Mouse (Mus musculus): Measurements from ENCODE around the gene Man1a. TPM values are rescaled to one million over a fixed set of nuclear protein-coding genes. Genes with fewer than 3 reads are reported as not detected.

The Man1a gene
- total RNA-seq, 2 experiments from 2014 or later = 63.2 to 67.2 TPM

DNA sequence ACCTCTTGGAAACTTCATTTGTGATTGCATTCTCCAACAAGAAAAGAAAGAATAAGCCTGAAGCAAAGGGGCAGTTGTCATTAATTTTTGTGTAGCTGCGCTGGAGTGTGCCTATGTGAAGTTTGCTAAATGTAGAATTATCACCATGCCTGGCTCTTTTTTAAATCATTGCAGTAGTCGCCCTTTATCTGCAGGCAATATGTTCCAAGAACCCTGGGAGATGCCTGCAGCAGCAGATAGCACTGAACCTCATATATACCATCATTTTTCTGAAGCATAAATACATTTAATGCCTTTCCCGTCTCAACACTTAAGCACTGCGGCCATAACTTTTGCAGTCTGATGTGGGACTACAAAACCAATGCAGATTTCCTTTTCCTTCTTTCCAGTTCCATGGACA, 50.3 kb downstream of the Man1a start:
- DNase-seq (ENCODE audit: low spot score in 2 of 2) = no peak

GRCm38 (mm10) chr10:54017904-54018454, 58.4 kb downstream of the Man1a start:
- no peak for DNase-seq (ENCODE audit: low spot score in 2 of 2)

DNA sequence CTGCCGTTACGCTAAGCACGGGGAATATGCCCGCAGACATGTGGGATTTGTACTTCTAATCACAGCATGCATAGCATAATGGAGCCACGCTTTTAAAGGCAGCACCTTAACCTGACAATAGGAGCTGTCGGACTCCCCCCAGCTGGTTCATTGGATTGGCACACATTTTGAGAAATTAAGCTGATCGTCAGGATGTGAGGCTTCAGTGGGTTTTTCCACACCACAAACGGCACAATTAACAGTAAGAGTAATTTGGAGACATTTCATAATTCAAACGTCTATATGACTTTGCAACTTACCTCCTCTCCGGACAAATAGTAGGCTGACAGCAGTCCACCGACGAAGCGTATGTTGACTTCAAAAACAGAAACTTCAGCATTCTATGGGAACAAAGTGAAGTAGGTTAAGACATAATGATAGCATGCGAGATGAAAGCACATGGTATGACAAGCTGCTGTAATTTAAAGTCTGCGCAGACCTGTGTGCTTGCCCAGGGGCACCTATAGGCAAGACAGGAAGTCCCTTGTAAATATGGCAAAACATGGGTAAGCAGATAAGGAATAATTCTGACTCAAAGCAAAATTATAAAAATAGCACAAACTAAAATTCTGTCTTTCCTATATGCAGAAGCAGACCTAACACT, 62.2 kb downstream of the Man1a start:
- DNase-seq (ENCODE audit: low spot score in 2 of 2) = no peak

DNA sequence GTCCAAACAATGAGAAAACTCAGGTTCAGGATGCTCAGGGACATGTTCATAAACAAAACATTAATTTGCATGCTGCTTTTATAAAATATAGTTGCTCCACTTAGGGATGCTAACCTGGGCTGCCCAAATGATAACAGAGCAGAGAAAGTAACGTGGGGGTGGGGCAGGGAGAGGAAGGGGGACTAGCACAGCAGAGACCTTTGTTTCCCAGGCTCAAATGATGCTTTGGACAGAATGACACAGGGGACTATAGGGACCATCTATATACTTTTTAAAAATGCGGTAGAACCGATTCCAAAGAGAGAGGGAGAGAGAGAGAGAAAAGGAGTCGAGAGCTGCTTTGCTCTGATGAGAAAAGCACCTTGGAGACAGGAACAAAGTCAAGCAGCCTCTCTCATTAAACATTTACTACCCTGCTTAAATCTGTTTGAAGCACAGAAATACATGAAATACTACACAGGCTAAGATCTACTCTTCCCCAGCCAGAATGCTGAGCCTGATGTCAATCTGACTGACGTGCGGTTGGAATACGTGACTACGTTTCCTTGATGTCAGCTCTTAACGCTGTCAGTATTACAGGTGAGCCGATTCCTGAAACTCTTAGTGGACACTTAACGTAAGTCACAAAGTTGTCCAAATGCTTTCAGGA, 63.1 kb downstream of the Man1a start:
- DNase-seq (ENCODE audit: low spot score in 2 of 2) = no peak

DNA sequence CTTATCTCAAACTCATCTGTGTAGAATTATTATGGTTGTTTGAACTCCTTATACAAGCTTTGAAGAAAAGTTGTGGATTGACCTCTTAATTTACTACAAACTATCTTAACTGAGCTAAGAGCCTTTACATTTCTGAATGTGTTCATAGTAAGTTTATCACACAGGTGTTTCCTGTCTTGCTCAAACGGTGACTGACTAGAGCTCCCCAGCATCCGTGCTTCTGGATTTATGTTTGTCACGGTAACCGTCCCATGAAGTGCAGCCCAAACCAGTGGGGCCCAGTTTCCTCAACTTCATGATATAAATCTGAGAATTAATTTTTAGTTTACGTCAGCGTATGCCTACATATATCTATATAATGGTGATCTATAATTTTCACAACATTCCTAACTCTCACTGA, 67.3 kb downstream of the Man1a start:
- DNase-seq (ENCODE audit: low spot score in 2 of 2) = no peak

- no peak for DNase-seq (ENCODE audit: low spot score in 2 of 2)
These were observed 69.5 kb downstream of the Man1a start for GRCm38 (mm10) chr10:54006868-54007267.

DNA sequence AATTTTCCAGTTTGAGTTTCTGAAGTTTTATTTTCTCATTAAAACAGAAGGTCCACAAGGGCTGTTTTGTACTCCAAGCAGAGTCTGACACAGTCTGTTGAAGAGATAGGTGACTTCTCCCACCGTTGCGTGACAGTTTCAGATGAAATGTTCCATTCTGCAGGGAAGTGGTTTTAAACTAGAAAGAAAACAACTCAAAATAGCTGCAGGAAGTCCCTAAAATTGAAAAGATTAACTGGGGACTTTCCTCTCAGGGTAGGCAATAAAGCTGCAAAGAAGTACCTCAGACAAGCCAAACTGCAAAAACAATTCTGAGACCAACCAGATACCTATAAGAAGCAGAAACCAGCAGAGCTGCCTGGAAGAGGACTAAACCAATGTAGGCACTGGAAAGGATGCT, 70.6 kb downstream of the Man1a start:
- no peak for DNase-seq (ENCODE audit: low spot score in 2 of 2)

DNA sequence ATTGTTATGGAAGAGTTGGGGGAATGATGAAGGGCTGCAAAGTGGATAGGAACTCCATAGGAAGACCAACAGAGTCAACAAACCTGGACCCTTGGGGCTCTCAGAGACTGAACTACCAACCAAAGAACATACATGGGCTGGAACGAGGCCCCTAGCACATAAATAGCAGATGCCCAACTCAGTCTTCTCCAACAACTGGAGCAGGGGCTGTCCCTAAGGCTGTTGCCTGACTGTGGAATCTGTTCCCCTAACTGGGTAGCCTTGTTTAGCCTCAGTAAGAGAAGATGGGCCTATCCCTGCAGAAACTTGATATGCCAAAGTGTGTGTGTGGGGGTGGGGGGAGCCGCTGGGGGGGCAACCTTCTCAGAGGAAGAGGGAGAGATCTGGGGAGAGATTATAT, 73.5 kb downstream of the Man1a start:
- DNase-seq (ENCODE audit: low spot score in 2 of 2) = no peak

- no peak for DNase-seq (ENCODE audit: low spot score in 2 of 2)
These were observed 79.1 kb downstream of the Man1a start for GRCm38 (mm10) chr10:53997301-53997700.

- DNase-seq (ENCODE audit: low spot score in 2 of 2) = no peak
These were observed 80.2 kb downstream of the Man1a start for GRCm38 (mm10) chr10:53996216-53996615.

DNA sequence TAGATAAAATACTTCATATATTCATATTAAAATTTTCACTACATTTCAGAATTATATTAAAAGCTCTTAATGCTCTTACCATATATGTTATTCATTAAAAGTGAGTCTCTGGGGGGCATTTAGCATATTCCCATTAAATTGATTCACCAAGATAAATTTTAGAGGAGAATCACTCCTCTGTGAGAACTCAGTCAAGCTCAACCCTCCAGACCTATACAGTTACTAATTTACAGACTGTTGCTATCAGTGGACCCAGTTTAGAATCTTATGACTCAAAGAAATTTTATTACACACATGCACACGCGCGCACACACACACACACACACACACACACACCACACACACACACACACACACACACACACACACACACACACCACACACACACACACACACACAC, 81.8 kb downstream of the Man1a start:
- DNase-seq (ENCODE audit: low spot score in 2 of 2) = no peak

GRCm38 (mm10) chr10:53990434-53990833, 86.0 kb downstream of the Man1a start:
- DNase-seq (ENCODE audit: low spot score in 2 of 2) = no peak

DNA sequence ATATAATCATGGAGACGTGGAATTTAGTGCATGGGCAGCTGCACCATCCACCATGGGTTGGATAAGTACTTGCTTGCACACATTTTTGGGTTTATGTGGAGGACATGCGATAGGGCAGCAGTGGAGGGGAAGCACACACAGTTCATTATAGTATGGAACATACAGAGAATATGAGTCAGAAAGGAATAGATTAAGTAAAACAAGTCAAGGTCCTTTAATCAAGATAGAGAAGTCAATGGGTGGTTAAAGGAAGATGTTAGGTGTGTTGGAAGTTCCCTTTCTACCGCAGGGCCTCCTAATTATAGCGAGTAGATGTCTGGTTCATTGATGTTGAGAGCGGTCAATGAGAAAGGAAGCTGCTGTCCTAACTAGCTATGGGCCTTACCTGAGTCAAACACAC, 91.5 kb downstream of the Man1a start:
- no peak for DNase-seq (ENCODE audit: low spot score in 2 of 2)

GRCm38 (mm10) chr10:53984086-53984485, 92.3 kb downstream of the Man1a start:
- no peak for DNase-seq (ENCODE audit: low spot score in 2 of 2)

- no peak for DNase-seq (ENCODE audit: low spot score in 2 of 2)
These were observed 97.8 kb downstream of the Man1a start for GRCm38 (mm10) chr10:53978647-53979046.

GRCm38 (mm10) chr10:53974180-53974579, 102.2 kb downstream of the Man1a start:
- DNase-seq (ENCODE audit: low spot score in 2 of 2) = no peak

DNA sequence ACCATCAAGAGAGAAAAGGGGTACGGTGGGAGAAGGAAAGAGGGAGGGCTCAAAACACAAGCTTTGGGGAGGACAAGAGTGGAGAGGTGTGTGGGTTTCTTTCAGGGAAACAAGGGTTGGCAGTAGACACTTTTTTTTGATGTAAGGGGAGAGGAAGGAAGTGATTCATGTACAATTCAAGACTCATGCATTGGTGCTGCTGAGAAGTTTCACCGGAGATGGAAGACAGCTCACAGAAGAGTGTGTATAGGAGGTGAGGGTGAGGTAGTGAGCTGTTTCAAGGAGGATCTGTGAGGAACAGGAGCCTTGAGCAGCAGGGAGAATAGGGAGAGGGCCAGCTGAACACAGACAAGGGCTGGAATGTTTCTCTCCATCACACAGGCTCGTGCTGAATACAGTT, 116.7 kb downstream of the Man1a start:
- no peak for DNase-seq (ENCODE audit: low spot score in 2 of 2)

GRCm38 (mm10) chr10:53941597-53941996, 134.8 kb downstream of the Man1a start:
- no peak for DNase-seq (ENCODE audit: low spot score in 2 of 2)

DNA sequence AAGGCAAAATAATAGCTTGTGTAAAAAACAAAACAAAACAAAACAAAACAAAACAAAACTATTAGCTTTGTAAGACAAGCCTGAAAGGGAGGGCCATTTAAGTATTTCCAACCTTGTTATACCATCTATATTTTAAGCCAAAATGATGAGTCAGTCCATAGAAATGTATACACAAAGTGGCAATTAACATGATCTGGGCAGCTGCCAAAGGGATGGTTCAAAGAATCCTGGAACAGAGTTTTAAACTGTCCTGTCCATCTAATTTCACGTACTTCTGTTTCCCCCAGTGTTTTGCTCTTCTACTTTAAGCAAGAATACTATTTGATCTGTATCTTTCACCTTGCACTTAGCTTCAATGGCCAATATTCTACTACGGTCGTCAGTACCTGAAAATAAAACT, 138.2 kb downstream of the Man1a start:
- DNase-seq (ENCODE audit: low spot score in 2 of 2) = no peak

GRCm38 (mm10) chr10:53936078-53936477, 140.3 kb downstream of the Man1a start:
- no peak for DNase-seq (ENCODE audit: low spot score in 2 of 2)

DNA sequence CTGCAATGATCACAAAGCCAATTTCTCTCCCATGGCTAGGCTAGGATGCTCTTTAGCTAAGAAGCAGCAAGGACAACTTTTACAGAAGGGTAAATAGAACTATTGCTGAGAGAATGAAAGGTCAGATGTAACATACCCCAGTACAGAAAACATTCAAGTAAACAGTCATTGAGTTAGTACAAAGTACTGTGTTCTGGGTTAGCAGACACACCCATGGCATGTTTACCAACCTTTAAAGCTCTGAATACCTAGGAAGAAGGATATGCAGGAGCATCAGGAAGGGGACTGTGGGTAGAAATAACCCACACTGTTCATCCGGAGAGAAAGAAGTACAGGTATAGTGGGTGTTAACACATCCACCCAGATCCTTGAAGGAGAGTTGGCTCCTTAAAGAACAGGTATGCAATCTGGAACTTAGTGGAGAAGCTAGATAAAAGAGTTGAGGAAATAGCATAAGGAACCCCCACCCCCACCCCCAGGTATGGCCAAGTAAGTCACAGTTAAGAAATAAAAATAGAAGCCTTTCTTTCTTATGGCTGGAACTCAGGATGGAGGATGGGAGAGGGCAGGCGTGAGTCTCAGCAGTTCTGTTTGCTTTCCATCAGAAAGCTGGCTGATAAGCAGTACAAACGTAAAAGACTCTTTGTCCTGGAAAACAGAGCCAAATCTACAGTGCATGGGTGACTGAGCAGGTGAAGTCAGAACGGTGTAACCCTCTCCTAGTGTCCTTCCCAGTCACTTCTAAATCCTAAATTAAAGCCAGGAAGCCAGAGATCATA, 146.5 kb downstream of the Man1a start:
- DNase-seq (ENCODE audit: low spot score in 2 of 2) = no peak

DNA sequence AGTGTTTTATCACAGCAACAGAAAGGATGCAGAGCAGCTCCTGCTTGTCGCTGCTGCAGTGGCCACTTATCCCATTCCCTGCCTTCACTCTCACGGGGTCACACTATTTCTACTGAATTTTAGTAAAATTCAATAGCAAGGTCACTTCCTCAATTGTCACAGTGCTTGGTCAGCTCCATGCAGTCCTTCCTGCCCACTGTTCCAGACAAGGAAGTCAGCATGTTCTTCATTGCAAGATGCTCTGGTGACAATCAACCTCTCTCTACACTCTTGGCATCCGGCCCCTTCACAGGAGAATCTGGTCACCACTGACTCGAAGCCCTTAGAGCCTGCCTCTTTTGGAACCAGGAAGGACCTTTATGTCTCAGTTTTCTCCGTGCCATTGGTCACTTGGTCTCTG, 148.5 kb downstream of the Man1a start:
- no peak for DNase-seq (ENCODE audit: low spot score in 2 of 2)

All from adrenal gland, postnatal 4 days (tissue).